Mouse (Mus musculus) liver, embryonic 11.5 days (tissue): Measurements from ENCODE around the gene Erc2. TPM values are rescaled to one million over a fixed set of nuclear protein-coding genes. Genes with fewer than 3 reads are reported as not detected.

Experiments
- ATAC-seq: fragments of 200-750 bp; cut with Nextera tagmentation; replicated peaks from 2 replicates; pipeline ENCODE4 v1.8.0; 2017; ENCODE audit warnings: moderate number of reproducible peaks, mild to moderate bottlenecking, moderate TSS enrichment, moderate library complexity; ENCODE audit not compliant: low FRiP score
- DNase-seq: peaks from one replicate; pipeline ENCODE4 v3.0.0-alpha.2; 2017; ENCODE audit warnings: low spot score
- H3K27ac ChIP-seq: fragments of 300-500 bp; sonication (generic); 2 replicates; pipeline ENCODE4 v1.5.1; 2014; ENCODE audit warnings: mild to moderate bottlenecking, low read depth, low read length, control low read depth
- H3K27me3 ChIP-seq: fragments of 300-500 bp; sonication (generic); replicated peaks from 2 replicates; pipeline ENCODE4 v1.6.1; 2014; ENCODE audit warnings: low read length, mixed read lengths; ENCODE audit not compliant: control insufficient read depth, insufficient read depth
- H3K36me3 ChIP-seq: fragments of 300-500 bp; sonication (generic); 2 replicates; pipeline ENCODE4 v1.6.1; 2014; ENCODE audit warnings: mild to moderate bottlenecking, low read length, moderate library complexity, mixed read lengths; ENCODE audit not compliant: control insufficient read depth, insufficient read depth
- H3K4me1 ChIP-seq: fragments of 300-500 bp; sonication (generic); replicated peaks from 2 replicates; pipeline ENCODE4 v1.6.1; 2014; ENCODE audit warnings: low read length, mixed read lengths; ENCODE audit not compliant: control insufficient read depth, insufficient read depth
- H3K4me2 ChIP-seq: fragments of 300-500 bp; sonication (generic); 2 replicates; pipeline ENCODE4 v1.6.1; 2014; ENCODE audit warnings: mild to moderate bottlenecking, control low read depth, moderate library complexity
- H3K4me3 ChIP-seq: fragments of 300-500 bp; sonication (generic); 2 replicates; pipeline ENCODE4 v1.5.1; 2014; ENCODE audit warnings: low read depth, low read length, control low read depth
- H3K9ac ChIP-seq: fragments of 300-500 bp; sonication (generic); 2 replicates; pipeline ENCODE4 v1.6.1; 2014; ENCODE audit warnings: low read depth, low read length, control low read depth
- H3K9me3 ChIP-seq: fragments of 300-500 bp; sonication (generic); 2 replicates; pipeline ENCODE4 v1.6.1; 2016; ENCODE audit warnings: low read length, inconsistent platforms, mixed read lengths; ENCODE audit not compliant: control insufficient read depth
- WGBS: fragments of 180-500 bp; shearing (Covaris S2); extraction: QIAGEN DNeasy Blood & Tissue Kit; methylation state at CpG from one replicate; pipeline ENCODE4 v1.1.7; 2014; 5-methylcytosine and 5-hydroxymethylcytosine counted together
- polyA plus RNA-seq: library from polyadenylated mRNA; unstranded; fragments of >200 nt; fragmentation: Nextera tagmentation; extraction: Ambion mirVana; gene quantifications from 2 replicates; pipeline ENCODE4 v1.2.1, GENCODE M21; 2014

Gene Erc2
- polyA plus RNA-seq, 1 experiment from 2014 or later = 1.6 TPM

DNA sequence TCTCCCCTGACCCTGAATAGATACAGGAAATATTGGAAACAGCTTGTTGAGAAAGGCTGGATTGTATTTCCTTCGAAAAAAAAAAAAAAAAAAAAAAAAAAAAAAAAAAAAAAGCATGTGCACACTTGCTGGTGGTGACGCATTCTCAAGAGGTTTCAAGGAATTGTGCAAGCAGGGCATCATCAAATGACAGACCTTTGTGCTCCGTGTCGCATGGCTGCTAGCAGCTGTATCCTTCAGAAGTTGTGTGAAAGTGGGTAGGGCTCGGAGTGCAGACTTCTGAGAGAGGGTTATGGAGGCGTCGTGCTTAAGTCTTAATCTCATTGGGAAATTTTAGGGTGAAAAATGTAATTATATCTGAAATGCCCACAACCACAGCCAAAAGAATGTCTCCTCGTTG lies 706.3 kb downstream of the Erc2 start:
- Histone ChIP-seq H3K4me3 (no peak overlapping the region), H3K4me2 (no peak overlapping the region), H3K27ac (no peak overlapping the region), H3K4me1 (no peaks in the 10 kb centered on the region), H3K9me3 (no peaks in the 10 kb centered on the region), H3K27me3 (no peaks in the 10 kb centered on the region), H3K9ac (no peak overlapping the region), H3K36me3 (no peaks in the 10 kb centered on the region)
- DNase-seq (no peak), ATAC-seq (no peak)
- 59% methylated on average over 8 of the region's 8 CpGs for WGBS

DNA sequence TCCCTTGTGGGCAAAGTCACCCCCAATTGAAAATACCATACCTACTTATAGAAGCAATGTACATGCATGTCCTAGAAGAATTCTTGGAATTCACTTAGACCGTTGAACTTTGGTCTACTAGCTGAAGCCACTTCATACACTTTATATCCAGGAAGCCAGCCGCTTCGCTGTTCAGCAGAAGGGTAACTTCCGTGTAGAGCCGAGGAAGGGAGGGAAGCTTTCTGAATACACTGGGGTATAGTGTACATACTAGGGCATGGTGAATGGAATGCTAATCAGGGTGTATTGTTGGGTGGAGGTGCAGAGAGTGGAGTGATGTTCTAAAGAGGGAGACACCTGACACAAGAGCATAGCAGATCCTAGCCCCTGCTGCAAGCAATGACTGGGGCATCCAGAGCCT lies 708.9 kb downstream of the Erc2 start:
- 89% methylated on average over 5 of the region's 5 CpGs for WGBS

DNA sequence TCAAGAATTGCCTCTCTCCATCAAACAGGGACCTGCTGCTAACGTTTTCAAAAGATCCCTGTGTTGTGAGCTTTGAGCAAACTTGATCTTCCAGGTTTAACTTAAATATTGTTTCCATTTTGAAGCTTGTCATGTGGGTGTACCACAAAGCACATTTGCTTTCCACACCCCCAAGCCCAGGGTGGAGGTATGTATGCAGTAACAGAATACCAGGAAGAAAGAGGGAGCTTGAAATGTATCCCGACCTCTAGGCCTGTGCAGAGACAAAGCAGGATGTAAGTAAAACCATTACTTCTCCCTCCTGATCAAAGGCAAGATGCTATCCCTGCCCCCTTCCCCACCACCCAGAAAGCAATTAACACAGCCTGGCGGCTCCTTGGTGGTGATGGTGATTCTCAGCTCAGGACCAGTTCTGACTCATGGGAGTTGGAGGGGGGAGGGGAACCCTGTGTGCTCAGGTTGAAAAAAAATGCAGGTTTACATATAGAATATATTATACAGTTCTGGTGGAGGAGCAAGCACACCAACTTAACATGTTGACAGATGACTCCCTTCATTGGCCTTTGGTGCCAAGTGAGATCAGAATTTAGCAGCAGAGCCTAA lies 710.2 kb downstream of the Erc2 start:
- no peaks in the 10 kb centered on the region for H3K27me3 ChIP-seq
- WGBS = 38% methylated on average over 3 of the region's 3 CpGs
- H3K4me1 ChIP-seq = no peaks in the 10 kb centered on the region
- no peaks in the 10 kb centered on the region for H3K36me3 ChIP-seq
- no peak overlapping the region for H3K9ac ChIP-seq
- H3K4me3 ChIP-seq = no peak overlapping the region
- no peak overlapping the region for H3K27ac ChIP-seq
- DNase-seq = no peak
- H3K4me2 ChIP-seq = no peak overlapping the region
- no peak for ATAC-seq
- H3K9me3 ChIP-seq = no peaks in the 10 kb centered on the region

More for the DNA sequence above, 708.9 kb downstream of the Erc2 start:
- H3K27me3 ChIP-seq = no peaks in the 10 kb centered on the region
- H3K4me2 ChIP-seq = no peak overlapping the region
- no peak overlapping the region for H3K4me3 ChIP-seq
- H3K36me3 ChIP-seq = no peaks in the 10 kb centered on the region
- ATAC-seq = no peak
- H3K9me3 ChIP-seq = no peaks in the 10 kb centered on the region
- H3K4me1 ChIP-seq = no peaks in the 10 kb centered on the region
- DNase-seq = no peak
- H3K9ac ChIP-seq = no peak overlapping the region
- H3K27ac ChIP-seq = no peak overlapping the region

DNA sequence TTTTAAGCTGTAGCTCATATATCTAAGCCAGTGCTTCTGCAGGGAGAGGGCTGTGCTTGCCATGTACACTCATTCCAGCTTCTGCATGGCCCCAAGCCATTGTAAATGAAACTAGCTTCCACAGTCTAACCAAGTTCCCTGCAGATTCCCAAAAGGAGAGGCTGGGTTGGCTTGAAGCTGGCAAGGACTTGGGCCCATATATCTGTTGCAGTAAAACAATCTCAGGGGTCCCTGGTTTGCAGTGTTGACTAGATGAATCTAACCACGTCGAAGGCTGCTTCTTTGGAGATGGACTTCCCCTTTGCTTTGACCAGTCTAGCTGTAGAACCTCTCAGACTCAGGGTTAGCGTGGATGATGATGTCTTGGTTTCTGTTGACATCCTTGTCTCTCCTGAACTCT lies 716.9 kb downstream of the Erc2 start:
- DNase-seq (no peak), ATAC-seq (no peak)
- no peaks in the 10 kb centered on the region for H3K9me3 ChIP-seq
- H3K27ac ChIP-seq = no peak overlapping the region
- 70% methylated on average over 3 of the region's 3 CpGs for WGBS
- H3K36me3 ChIP-seq = no peaks in the 10 kb centered on the region
- H3K4me3 ChIP-seq = no peak overlapping the region
- H3K27me3 ChIP-seq = no peaks in the 10 kb centered on the region
- no peak overlapping the region for H3K4me2 ChIP-seq
- no peak overlapping the region for H3K9ac ChIP-seq
- H3K4me1 ChIP-seq = no peaks in the 10 kb centered on the region

DNA sequence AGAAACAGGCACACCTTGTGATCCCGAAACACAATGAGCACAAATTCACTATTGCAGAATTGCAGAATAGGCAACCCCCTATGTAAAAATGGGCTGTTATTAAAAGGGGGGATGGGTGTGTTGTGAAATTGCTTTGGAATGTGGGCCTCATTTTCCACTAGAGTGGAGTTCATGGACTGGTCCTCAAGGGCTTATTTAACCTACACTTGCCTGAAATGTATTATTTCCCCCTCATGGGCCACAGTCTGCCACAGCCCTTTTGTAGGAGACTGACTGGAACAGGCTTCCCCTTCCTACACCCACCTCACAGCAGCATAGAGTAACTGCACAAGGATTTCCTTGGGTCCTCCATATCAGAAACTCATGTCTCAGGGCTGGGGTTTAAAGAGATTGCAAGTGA lies 726.9 kb downstream of the Erc2 start:
- no peak for ATAC-seq

DNA sequence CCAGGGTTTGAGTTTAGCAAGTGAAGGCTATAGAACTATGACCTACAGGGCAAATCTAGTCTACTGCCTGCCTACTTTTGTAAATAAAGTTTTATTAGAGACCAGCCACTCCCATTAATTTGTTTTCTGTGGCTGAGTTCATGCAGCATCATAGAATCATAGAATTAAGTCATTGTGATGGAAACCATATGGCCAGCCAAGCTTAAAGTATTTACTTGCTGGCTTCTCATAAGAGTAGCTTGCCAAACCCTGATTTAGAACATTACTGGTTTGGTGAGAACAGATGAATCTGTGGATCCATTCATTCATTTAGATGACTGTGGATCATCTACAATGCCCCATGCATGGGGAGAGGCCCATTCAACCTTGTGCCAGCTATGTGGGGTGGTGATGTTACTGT lies 733.8 kb downstream of the Erc2 start:
- Histone ChIP-seq H3K4me2 (no peak overlapping the region), H3K27me3 (no peaks in the 10 kb centered on the region; the same call in 1 of the 2 replicates), H3K4me3 (no peak overlapping the region), H3K9me3 (no peaks in the 10 kb centered on the region), H3K9ac (no peak overlapping the region), H3K27ac (no peak overlapping the region), H3K4me1 (no peaks in the 10 kb centered on the region), H3K36me3 (no peaks in the 10 kb centered on the region)
- no peak for DNase-seq
- ATAC-seq = no peak

More for the DNA sequence above, 726.9 kb downstream of the Erc2 start:
- Histone ChIP-seq H3K4me2 (no peak overlapping the region), H3K9me3 (no peaks in the 10 kb centered on the region), H3K36me3 (no peaks in the 10 kb centered on the region), H3K27me3 (no peaks in the 10 kb centered on the region; the same call in 1 of the 2 replicates), H3K27ac (no peak overlapping the region), H3K4me3 (no peak overlapping the region), H3K9ac (no peak overlapping the region), H3K4me1 (no peaks in the 10 kb centered on the region)
- 83% methylated on average over 1 of the region's 1 CpGs for WGBS
- DNase-seq = no peak

DNA sequence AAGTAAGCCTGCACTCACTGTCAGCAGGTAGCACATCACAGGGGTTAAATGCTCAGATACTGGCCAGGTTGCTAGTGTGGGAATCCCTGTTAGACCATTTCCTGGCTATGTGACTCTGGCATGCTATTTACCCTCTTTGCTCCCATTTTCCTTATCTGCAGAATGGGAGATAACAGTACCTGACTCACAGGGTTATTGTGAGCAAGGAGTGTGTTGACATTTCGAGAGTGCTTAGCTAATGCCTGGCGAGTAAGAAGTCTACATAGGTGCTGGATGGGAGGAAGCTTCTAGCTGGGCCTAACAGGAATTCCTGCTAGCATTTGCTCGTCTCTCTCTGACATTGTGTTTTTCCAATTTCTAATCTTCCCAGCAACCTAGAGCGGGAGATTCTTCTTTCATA lies 737.3 kb downstream of the Erc2 start:
- Histone ChIP-seq H3K27me3 (no peaks in the 10 kb centered on the region), H3K9me3 (no peaks in the 10 kb centered on the region), H3K27ac (no peak overlapping the region), H3K4me1 (no peaks in the 10 kb centered on the region), H3K9ac (no peak overlapping the region), H3K36me3 (no peaks in the 10 kb centered on the region), H3K4me3 (no peak overlapping the region), H3K4me2 (no peak overlapping the region)
- ATAC-seq = no peak
- 40% methylated on average over 4 of the region's 4 CpGs for WGBS
- no peak for DNase-seq

DNA sequence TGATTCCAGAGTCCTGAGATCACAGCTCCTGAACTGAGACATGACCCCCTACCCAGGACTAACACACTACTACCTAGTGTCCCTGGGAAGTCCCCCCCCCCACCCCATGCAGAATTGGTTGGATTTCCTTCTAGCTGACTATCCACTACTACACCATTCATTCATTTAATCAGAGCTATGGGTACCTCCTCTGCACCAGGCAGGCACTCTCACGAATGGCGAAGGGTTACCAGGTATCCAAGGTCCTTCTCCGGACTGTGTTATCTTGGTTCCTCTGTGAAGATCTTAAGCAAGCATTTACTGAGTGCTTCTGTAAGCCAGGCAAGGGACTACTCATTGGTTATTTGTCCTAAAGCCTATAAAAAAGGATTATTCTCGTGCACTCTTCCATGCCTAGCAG lies 737.8 kb downstream of the Erc2 start:
- no peaks in the 10 kb centered on the region for H3K36me3 ChIP-seq
- WGBS = 62% methylated on average over 4 of the region's 4 CpGs
- H3K4me2 ChIP-seq = no peak overlapping the region
- DNase-seq = no peak
- no peaks in the 10 kb centered on the region for H3K9me3 ChIP-seq
- H3K27me3 ChIP-seq = no peaks in the 10 kb centered on the region
- no peak overlapping the region for H3K4me3 ChIP-seq
- no peak overlapping the region for H3K27ac ChIP-seq
- H3K9ac ChIP-seq = no peak overlapping the region
- no peak for ATAC-seq
- no peaks in the 10 kb centered on the region for H3K4me1 ChIP-seq

DNA sequence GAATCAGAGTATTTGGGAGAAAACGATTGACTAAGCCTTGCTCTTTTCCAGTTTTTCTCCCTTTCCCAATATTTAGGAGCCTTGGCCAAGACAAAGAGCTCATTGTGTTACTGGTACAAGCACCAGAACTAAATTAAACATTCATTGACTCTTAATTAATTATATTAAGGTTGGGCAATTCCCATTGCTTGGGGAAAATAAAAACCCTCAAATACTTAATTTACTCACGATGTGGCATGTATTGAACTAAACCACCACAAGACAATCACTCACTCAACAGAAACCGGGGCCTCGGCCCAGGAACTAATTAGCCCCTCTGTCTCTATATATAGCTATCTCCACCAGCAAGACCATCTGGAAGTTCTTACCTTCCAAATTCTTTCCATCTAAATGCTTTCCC lies 740.1 kb downstream of the Erc2 start:
- H3K27me3 ChIP-seq = no peaks in the 10 kb centered on the region
- DNase-seq (no peak), ATAC-seq (no peak)
- no peak overlapping the region for H3K9ac ChIP-seq
- H3K4me3 ChIP-seq = no peak overlapping the region
- no peak overlapping the region for H3K4me2 ChIP-seq
- H3K27ac ChIP-seq = no peak overlapping the region
- H3K4me1 ChIP-seq = no peaks in the 10 kb centered on the region
- WGBS = 67% methylated on average over 4 of the region's 4 CpGs
- H3K9me3 ChIP-seq = no peaks in the 10 kb centered on the region
- H3K36me3 ChIP-seq = no peaks in the 10 kb centered on the region
